9 mouse cellular contexts compared by ENCODE assay signal in the genomic region with DNA sequence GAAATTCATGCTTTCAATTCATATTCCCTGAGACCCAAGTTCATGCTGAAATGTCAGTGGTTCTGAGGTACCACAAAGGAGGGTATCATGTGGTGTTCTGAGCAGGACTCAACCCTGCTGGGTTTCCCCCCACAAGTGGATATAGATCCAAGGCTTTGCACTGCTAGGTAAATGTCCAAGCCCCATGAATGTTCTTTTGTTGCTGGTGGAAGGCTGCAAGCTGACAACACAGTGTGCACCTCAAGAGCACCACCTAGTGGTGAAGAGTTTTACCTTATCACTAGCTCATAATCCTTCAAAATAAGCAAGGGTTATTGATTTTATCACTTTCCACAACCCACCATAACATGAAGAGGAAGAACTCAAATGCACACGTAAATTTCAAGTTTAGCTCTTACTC. TPM values are rescaled to one million over a fixed set of nuclear protein-coding genes. Genes with fewer than 3 reads are reported as not detected.
DNase-seq lines count a peak whose midpoint lies in the region; ATAC-seq and TF ChIP-seq lines count a peak whose summit lies in the region.
"Had no signal": no experiment of that assay in that cellular context is flagged by ENCODE, and none has a peak within 500 bp of the region (broad histone marks: within the 10 kb centered on the region; RNA-seq: fewer than 3 reads in every experiment).

No protein-coding gene starts in this region.

- 25% methylated on average over 1 of the region's 1 CpGs for WGBS in kidney, embryonic 15.5 days
- 45% methylated on average over 1 of the region's 1 CpGs for WGBS in limb, embryonic 10.5 days

- no peak overlapping the region for H3K4me3 ChIP-seq in kidney, embryonic 15.5 days (replicated peaks)
- no peak overlapping the region for H3K4me3 ChIP-seq in E14TG2a.4 (replicated peaks; ENCODE audit: low read length)
- no peak overlapping the region for H3K4me3 ChIP-seq in embryonic fibroblast, embryonic 13.5 days (ENCODE audit: insufficient read depth, low read length)
- no peak overlapping the region for H3K4me3 ChIP-seq in limb, embryonic 10.5 days

- DNase-seq in kidney, postnatal 10 days = peak; percentile 67
- peak; percentile 81 for DNase-seq in adipocyte (ENCODE audit: low spot score)
- DNase-seq in limb, embryonic 10.5 days (ENCODE audit: low spot score) = peak; percentile 45
- peak; percentile 36 for DNase-seq in retina, adult 2 months (ENCODE audit: low read depth, low spot score)
- no peak for DNase-seq in frontal cortex, postnatal 10 days (ENCODE audit: low spot score in 2 of 2)

- no peak for ATAC-seq in kidney, embryonic 15.5 days (replicated peaks; ENCODE audit: low FRiP score)

- H3K36me3 ChIP-seq in kidney, embryonic 15.5 days = peaks cover 95% of the 10 kb centered on the region
- H3K36me3 ChIP-seq in E14TG2a.4 (ENCODE audit: insufficient read depth, low read length) = peaks cover 95% of the 10 kb centered on the region
- peaks cover 98% of the 10 kb centered on the region for H3K36me3 ChIP-seq in limb, embryonic 10.5 days

- no peak overlapping the region for H3K27ac ChIP-seq in kidney, embryonic 15.5 days
- H3K27ac ChIP-seq in embryonic fibroblast, embryonic 13.5 days (ENCODE audit: insufficient read depth, low read length) = no peak overlapping the region
- 0 out of 2 replicates have a peak overlapping the region, but pooled peaks have one; percentile 3 for H3K27ac ChIP-seq in limb, embryonic 10.5 days

- no peak for TF ChIP-seq POLR2A in embryonic fibroblast, embryonic 13.5 days (IDR thresholded peaks at IDR 0.05; ENCODE audit: low read depth, low read length)

- H3K4me1 ChIP-seq in kidney, embryonic 15.5 days = no peaks in the 10 kb centered on the region
- H3K4me1 ChIP-seq in E14TG2a.4 (replicated peaks; ENCODE audit: low read depth, low read length) = 0 out of 2 replicates have a peak, but pooled peaks cover 3% of the 10 kb centered on the region
- H3K4me1 ChIP-seq in embryonic fibroblast, embryonic 13.5 days (ENCODE audit: control insufficient read depth, insufficient read depth, low read length) = no peaks in the 10 kb centered on the region
- no peaks in the 10 kb centered on the region for H3K4me1 ChIP-seq in limb, embryonic 10.5 days

- TF ChIP-seq CTCF in E14TG2a.4 (conservative IDR thresholded peaks at IDR 0.05; ENCODE audit: low read length) = peak; percentile 71
- peak; percentile 66; the same call in 1 of the 2 replicates for TF ChIP-seq CTCF in embryonic fibroblast, embryonic 13.5 days (IDR thresholded peaks at IDR 0.05; ENCODE audit: borderline replicate concordance, insufficient read depth, low read length)

- no peaks in the 10 kb centered on the region for H3K27me3 ChIP-seq in kidney, embryonic 15.5 days
- H3K27me3 ChIP-seq in E14TG2a.4 (ENCODE audit: insufficient read depth, low read length) = no peaks in the 10 kb centered on the region
- no peaks in the 10 kb centered on the region for H3K27me3 ChIP-seq in limb, embryonic 10.5 days (ENCODE audit: low read depth, poor library complexity, severe bottlenecking)

- no peak overlapping the region for H3K9ac ChIP-seq in kidney, embryonic 15.5 days

- H3K9me3 ChIP-seq in kidney, embryonic 15.5 days (replicated peaks) = no peaks in the 10 kb centered on the region
- H3K9me3 ChIP-seq in E14TG2a.4 (ENCODE audit: low read length) = peaks cover 5% of the 10 kb centered on the region
- H3K9me3 ChIP-seq in limb, embryonic 10.5 days (replicated peaks) = no peaks in the 10 kb centered on the region

- no peak overlapping the region for H3K4me2 ChIP-seq in kidney, embryonic 15.5 days

RNA-seq across cellular contexts. Expression of a gene that starts 10.8 kb away (rescaled TPM):
- polyA plus RNA-seq in kidney, embryonic 15.5 days (2015; fragmentation: Nextera tagmentation; extraction: Ambion mirVana) = 20.2 and 21.6 TPM in 2 replicates
- 0.90 and 1.4 TPM in 2 replicates for polyA plus RNA-seq in embryonic fibroblast, embryonic 13.5 days (2011; ENCODE audit: insufficient read length, low read depth, missing spikeins)
- 2.5 and 3.4 TPM in 2 replicates for polyA plus RNA-seq in limb, embryonic 10.5 days (2016; fragmentation: Nextera tagmentation; extraction: Ambion mirVana)

RNA-seq across cellular contexts. Expression of a gene that starts 16.0 kb away (rescaled TPM):
- polyA plus RNA-seq in kidney, embryonic 15.5 days (2015; fragmentation: Nextera tagmentation; extraction: Ambion mirVana) = 0.26 and 0.27 TPM in 2 replicates
- not detected in 2 replicates for polyA plus RNA-seq in embryonic fibroblast, embryonic 13.5 days (2011; ENCODE audit: insufficient read length, low read depth, missing spikeins)
- polyA plus RNA-seq in limb, embryonic 10.5 days (2016; fragmentation: Nextera tagmentation; extraction: Ambion mirVana) = 0.55 and 0.61 TPM in 2 replicates
- polyA plus RNA-seq: lung, embryonic 16.5 days had no signal

RNA-seq across cellular contexts. Expression of a gene that starts 42.5 kb away (rescaled TPM):
- 0.57 and 1.1 TPM in 2 replicates for polyA plus RNA-seq in kidney, embryonic 15.5 days (2015; fragmentation: Nextera tagmentation; extraction: Ambion mirVana)
- 0.26 TPM in 1 of 2 replicates, not detected in the other for polyA plus RNA-seq in embryonic fibroblast, embryonic 13.5 days (2011; ENCODE audit: insufficient read length, low read depth, missing spikeins)
- polyA plus RNA-seq in limb, embryonic 10.5 days (2016; fragmentation: Nextera tagmentation; extraction: Ambion mirVana) = 0.34 and 0.44 TPM in 2 replicates

RNA-seq across cellular contexts. Expression of a gene that starts 45.1 kb away (rescaled TPM):
- not detected in 2 replicates for polyA plus RNA-seq in kidney, embryonic 15.5 days (2015; fragmentation: Nextera tagmentation; extraction: Ambion mirVana)
- not detected in 2 replicates for polyA plus RNA-seq in embryonic fibroblast, embryonic 13.5 days (2011; ENCODE audit: insufficient read length, low read depth, missing spikeins)
- polyA plus RNA-seq in limb, embryonic 10.5 days (2016; fragmentation: Nextera tagmentation; extraction: Ambion mirVana) = 0.04 and 0.05 TPM in 2 replicates
- polyA plus RNA-seq: lung, embryonic 16.5 days had no signal

RNA-seq across cellular contexts. Expression of a gene that starts 49.4 kb away (rescaled TPM):
- 86.0 and 91.9 TPM in 2 replicates for polyA plus RNA-seq in kidney, embryonic 15.5 days (2015; fragmentation: Nextera tagmentation; extraction: Ambion mirVana)
- 46.3 and 53.0 TPM in 2 replicates for polyA plus RNA-seq in embryonic fibroblast, embryonic 13.5 days (2011; ENCODE audit: insufficient read length, low read depth, missing spikeins)
- polyA plus RNA-seq in limb, embryonic 10.5 days (2016; fragmentation: Nextera tagmentation; extraction: Ambion mirVana) = 100 and 116 TPM in 2 replicates

Comparison
In these comparisons a context has a peak if more than half of its experiments do, and no peak if none do; other contexts are left out.
1. DNase-seq: peak in kidney, postnatal 10 days (single experiment), adipocyte (single experiment), limb, embryonic 10.5 days (single experiment) and retina, adult 2 months (single experiment); none in frontal cortex, postnatal 10 days (0 of 2).